Mouse (Mus musculus) CH12.LX (cell line): ENCODE measurements around the gene Nckap1l. TPM values are rescaled to one million over a fixed set of nuclear protein-coding genes. Genes with fewer than 3 reads are reported as not detected.

Experiments
- polyA plus RNA-seq: library from polyadenylated mRNA; unstranded; fragments of >175 nt; gene quantifications from 2 replicates; pipeline ENCODE4 v1.2.1, GENCODE M21; 2012; ENCODE audit warnings: low read depth; ENCODE audit not compliant: insufficient read length
- total RNA-seq, 2 experiments: library from RNA; depleted of rRNA; stranded (reverse); fragments of 300-350 nt in 1 of 2; fragments of >200 nt in 1 of 2; gene quantifications; 2 replicates each; pipeline ENCODE4 v1.2.3; 2012 to 2014

The Nckap1l gene
- total and polyA plus RNA-seq, 3 experiments: 68.6 to 109 (median 77.7) TPM

Other genes with a start within 250 kb of the Nckap1l start
- 94.9 and 99.6 TPM in 2 replicates for gene Cbx5, start 214.0 kb upstream of the Nckap1l start, total RNA-seq (2012; rRNA removed)
- gene Cbx5, start 214.0 kb upstream of the Nckap1l start, total RNA-seq (2014; rRNA removed): 152 and 171 TPM in 2 replicates
- gene Cbx5, start 214.0 kb upstream of the Nckap1l start, polyA plus RNA-seq: 128 and 151 TPM in 2 replicates
- gene Hnrnpa1, start 213.4 kb upstream of the Nckap1l start, total RNA-seq (2012; rRNA removed): 635 and 691 TPM in 2 replicates
- gene Hnrnpa1, start 213.4 kb upstream of the Nckap1l start, total RNA-seq (2014; rRNA removed): 757 and 802 TPM in 2 replicates
- gene Hnrnpa1, start 213.4 kb upstream of the Nckap1l start, polyA plus RNA-seq: 1,746 and 1,799 TPM in 2 replicates
- gene Nfe2, start 195.4 kb upstream of the Nckap1l start, total RNA-seq (2012; rRNA removed): 0.13 TPM in 1 of 2 replicates, not detected in the other
- gene Nfe2, start 195.4 kb upstream of the Nckap1l start, total RNA-seq (2014; rRNA removed): not detected in 2 replicates
- 0.14 and 0.33 TPM in 2 replicates for gene Nfe2, start 195.4 kb upstream of the Nckap1l start, polyA plus RNA-seq
- 80.0 and 97.9 TPM in 2 replicates for gene Copz1, start 181.1 kb upstream of the Nckap1l start, total RNA-seq (2012; rRNA removed)
- 135 and 148 TPM in 2 replicates for gene Copz1, start 181.1 kb upstream of the Nckap1l start, total RNA-seq (2014; rRNA removed)
- 263 and 271 TPM in 2 replicates for gene Copz1, start 181.1 kb upstream of the Nckap1l start, polyA plus RNA-seq
- gene Gpr84, start 143.2 kb upstream of the Nckap1l start, total RNA-seq (2012; rRNA removed): 0.25 and 0.42 TPM in 2 replicates
- 0.26 and 0.66 TPM in 2 replicates for gene Gpr84, start 143.2 kb upstream of the Nckap1l start, total RNA-seq (2014; rRNA removed)
- 0.79 and 1.4 TPM in 2 replicates for gene Gpr84, start 143.2 kb upstream of the Nckap1l start, polyA plus RNA-seq
- 2.7 and 3.1 TPM in 2 replicates for gene Zfp385a, start 113.7 kb upstream of the Nckap1l start, total RNA-seq (2012; rRNA removed)
- gene Zfp385a, start 113.7 kb upstream of the Nckap1l start, total RNA-seq (2014; rRNA removed): 1.0 and 1.2 TPM in 2 replicates
- 45.2 and 59.9 TPM in 2 replicates for gene Zfp385a, start 113.7 kb upstream of the Nckap1l start, polyA plus RNA-seq
- gene Itga5, start 87.0 kb upstream of the Nckap1l start, total RNA-seq (2012; rRNA removed): 0.17 and 0.21 TPM in 2 replicates
- gene Itga5, start 87.0 kb upstream of the Nckap1l start, total RNA-seq (2014; rRNA removed): 0.07 and 0.28 TPM in 2 replicates
- 1.6 and 1.8 TPM in 2 replicates for gene Itga5, start 87.0 kb upstream of the Nckap1l start, polyA plus RNA-seq
- gene Gtsf1, start 23.3 kb upstream of the Nckap1l start, total RNA-seq (2012; rRNA removed): 0.21 TPM in 1 of 2 replicates, not detected in the other
- gene Gtsf1, start 23.3 kb upstream of the Nckap1l start, total RNA-seq (2014; rRNA removed): not detected in 2 replicates
- not detected in 2 replicates for gene Gtsf1, start 23.3 kb upstream of the Nckap1l start, polyA plus RNA-seq
- not detected in 2 replicates for gene Gtsf2, start 5.3 kb upstream of the Nckap1l start, total RNA-seq (2012; rRNA removed)
- not detected in 2 replicates for gene Gtsf2, start 5.3 kb upstream of the Nckap1l start, total RNA-seq (2014; rRNA removed)
- gene Gtsf2, start 5.3 kb upstream of the Nckap1l start, polyA plus RNA-seq: not detected in 2 replicates
- gene Pde1b, start 49.2 kb downstream of the Nckap1l start, total RNA-seq (2012; rRNA removed): 15.0 and 16.3 TPM in 2 replicates
- 14.2 and 19.2 TPM in 2 replicates for gene Pde1b, start 49.2 kb downstream of the Nckap1l start, total RNA-seq (2014; rRNA removed)
- gene Pde1b, start 49.2 kb downstream of the Nckap1l start, polyA plus RNA-seq: 31.9 and 36.7 TPM in 2 replicates
- gene Ppp1r1a, start 84.2 kb downstream of the Nckap1l start, total RNA-seq (2012; rRNA removed): 0.21 TPM in 1 of 2 replicates, not detected in the other
- gene Ppp1r1a, start 84.2 kb downstream of the Nckap1l start, total RNA-seq (2014; rRNA removed): not detected in 2 replicates
- 0.59 and 1.1 TPM in 2 replicates for gene Ppp1r1a, start 84.2 kb downstream of the Nckap1l start, polyA plus RNA-seq
- gene Glycam1, start 111.3 kb downstream of the Nckap1l start, total RNA-seq (2012; rRNA removed): not detected in 2 replicates
- not detected in 2 replicates for gene Glycam1, start 111.3 kb downstream of the Nckap1l start, total RNA-seq (2014; rRNA removed)
- not detected in 2 replicates for gene Glycam1, start 111.3 kb downstream of the Nckap1l start, polyA plus RNA-seq